Mouse (Mus musculus) kidney, postnatal 0 days (tissue): ENCODE measurements around the gene Umad1. TPM values are rescaled to one million over a fixed set of nuclear protein-coding genes. Genes with fewer than 3 reads are reported as not detected.

Experiments
- ATAC-seq: fragments of 200-750 bp; cut with Nextera tagmentation; replicated peaks from 2 replicates; pipeline ENCODE4 v1.8.0; 2017; ENCODE audit warnings: low read depth, moderate number of reproducible peaks, moderate TSS enrichment, moderate library complexity; ENCODE audit not compliant: low FRiP score
- DNase-seq: peaks from one replicate; pipeline ENCODE4 v3.0.0-alpha.2; 2016; ENCODE audit warnings: low spot score
- H3K27ac ChIP-seq: fragments of 300-500 bp; sonication (generic); 2 replicates; pipeline ENCODE4 v1.5.1; 2014; ENCODE audit warnings: mild to moderate bottlenecking
- H3K27me3 ChIP-seq: fragments of 300-500 bp; sonication (generic); 2 replicates; pipeline ENCODE4 v1.6.1; 2014; ENCODE audit warnings: low read length, mixed read lengths; ENCODE audit not compliant: insufficient read depth
- H3K36me3 ChIP-seq: fragments of 300-500 bp; sonication (generic); 2 replicates; pipeline ENCODE4 v1.6.1; 2014; ENCODE audit warnings: low read length, mixed read lengths; ENCODE audit not compliant: insufficient read depth
- H3K4me1 ChIP-seq: fragments of 300-500 bp; sonication (generic); replicated peaks from 2 replicates; pipeline ENCODE4 v1.6.1; 2014; ENCODE audit warnings: antibody characterized with exemption, low read length, mixed read lengths; ENCODE audit not compliant: insufficient read depth
- H3K4me2 ChIP-seq: fragments of 300-500 bp; sonication (generic); 2 replicates; pipeline ENCODE4 v1.6.1; 2014; ENCODE audit warnings: mild to moderate bottlenecking, low read length, moderate library complexity, mixed read lengths
- H3K4me3 ChIP-seq: fragments of 300-500 bp; sonication (generic); replicated peaks from 2 replicates; pipeline ENCODE4 v1.5.1; 2014; ENCODE audit warnings: low read depth, low read length
- H3K9ac ChIP-seq: fragments of 300-500 bp; sonication (generic); 2 replicates; pipeline ENCODE4 v1.6.1; 2014; ENCODE audit warnings: low read depth, low read length
- H3K9me3 ChIP-seq: fragments of 300-500 bp; sonication (generic); replicated peaks from 2 replicates; pipeline ENCODE4 v1.6.1; 2016; ENCODE audit warnings: low read length, inconsistent platforms, mixed read lengths
- CTCF ChIP-seq: IDR thresholded peaks from 2 replicates; pipeline ENCODE4 v1.5.1; 2016; ENCODE audit warnings: antibody characterized with exemption, low read depth, mild to moderate bottlenecking, moderate library complexity
- WGBS: fragments of 180-500 bp; shearing (Covaris S2); extraction: QIAGEN DNeasy Blood & Tissue Kit; methylation state at CpG from one replicate; pipeline ENCODE4 v1.1.7; 2014; 5-methylcytosine and 5-hydroxymethylcytosine counted together
- polyA plus RNA-seq: library from polyadenylated mRNA; unstranded; fragments of >200 nt; fragmentation: Nextera tagmentation; extraction: Ambion mirVana; gene quantifications from 2 replicates; pipeline ENCODE4 v1.2.1, GENCODE M21; 2015

Umad1 gene
- polyA plus RNA-seq, 1 experiment from 2014 or later = 28.4 TPM

DNA sequence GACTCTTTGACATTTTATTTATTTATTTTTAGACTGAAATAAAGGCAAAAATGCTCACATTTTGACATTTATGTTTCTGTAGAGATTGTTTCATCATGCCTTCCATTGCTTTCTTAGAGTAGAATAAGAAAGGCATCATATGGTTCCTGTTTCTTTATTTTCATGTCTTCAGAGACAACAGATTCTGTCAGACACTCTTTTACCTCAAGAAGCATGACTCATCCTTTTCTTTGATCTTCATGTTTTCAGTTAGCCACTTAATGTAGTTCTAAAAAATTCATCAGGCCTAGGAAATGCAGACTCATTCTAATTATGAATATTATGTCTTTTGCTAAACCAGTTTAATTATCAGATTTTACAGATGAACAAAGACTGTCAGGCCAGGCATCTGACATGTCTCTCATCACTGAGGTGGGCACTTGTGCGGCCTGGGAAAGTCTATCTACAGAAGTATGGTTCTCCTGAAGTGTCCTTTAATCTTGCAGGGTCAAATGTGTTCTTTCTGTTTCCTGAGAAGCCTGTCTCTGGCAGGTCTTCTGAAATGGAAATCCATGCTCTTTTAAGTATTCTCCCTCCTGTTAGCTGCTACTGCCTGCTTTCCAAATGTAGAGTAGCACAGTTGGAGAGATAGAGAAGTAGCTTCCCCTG lies 231.0 kb downstream of the Umad1 start:
- Histone ChIP-seq H3K9ac (no peak overlapping the region), H3K27ac (no peak overlapping the region), H3K4me3 (no peak overlapping the region), H3K4me1 (no peaks in the 10 kb centered on the region), H3K4me2 (no peak overlapping the region), H3K36me3 (no peaks in the 10 kb centered on the region), H3K27me3 (no peaks in the 10 kb centered on the region), H3K9me3 (no peaks in the 10 kb centered on the region)
- DNase-seq = no peak
- TF ChIP-seq CTCF = no peak
- 83% methylated on average over 1 of the region's 1 CpGs for WGBS
- ATAC-seq = no peak

DNA sequence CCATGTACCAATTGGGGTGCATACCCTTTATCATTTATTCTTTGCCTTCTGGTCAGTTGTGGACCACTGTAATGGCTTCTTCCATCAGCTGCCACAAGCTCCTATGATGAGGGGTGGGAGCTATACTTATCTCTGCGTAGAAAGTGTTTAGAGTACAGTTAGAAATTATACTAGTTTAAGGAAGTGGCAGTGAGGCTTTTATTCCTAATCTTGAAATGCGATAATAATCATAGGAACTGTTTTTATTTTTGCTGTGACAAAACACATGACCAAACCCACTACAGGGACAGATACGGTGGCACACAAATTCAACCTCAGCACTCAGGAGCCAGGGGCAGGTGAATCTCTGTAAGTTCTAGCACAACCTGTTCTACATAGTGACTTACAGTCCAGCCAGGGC lies 233.2 kb downstream of the Umad1 start:
- Histone ChIP-seq H3K4me2 (no peak overlapping the region), H3K27me3 (no peaks in the 10 kb centered on the region), H3K27ac (no peak overlapping the region), H3K9ac (no peak overlapping the region), H3K4me3 (no peak overlapping the region), H3K9me3 (no peaks in the 10 kb centered on the region), H3K36me3 (no peaks in the 10 kb centered on the region), H3K4me1 (no peaks in the 10 kb centered on the region)
- WGBS = 84% methylated on average over 3 of the region's 3 CpGs
- no peak for DNase-seq
- no peak for ATAC-seq
- TF ChIP-seq CTCF = no peak

- no peak overlapping the region for H3K4me3 ChIP-seq
- DNase-seq (no peak), ATAC-seq (no peak)
- no peak for TF ChIP-seq CTCF
- H3K9ac ChIP-seq = no peak overlapping the region
- WGBS = 84% methylated on average over 5 of the region's 5 CpGs
- H3K4me1 ChIP-seq = no peaks in the 10 kb centered on the region
- no peaks in the 10 kb centered on the region for H3K36me3 ChIP-seq
- no peaks in the 10 kb centered on the region for H3K27me3 ChIP-seq
- no peaks in the 10 kb centered on the region for H3K9me3 ChIP-seq
- H3K27ac ChIP-seq = no peak overlapping the region
- H3K4me2 ChIP-seq = no peak overlapping the region
Observed at GRCm38 (mm10) chr6:8495109-8495826, 236.2 kb downstream of the Umad1 start.

DNA sequence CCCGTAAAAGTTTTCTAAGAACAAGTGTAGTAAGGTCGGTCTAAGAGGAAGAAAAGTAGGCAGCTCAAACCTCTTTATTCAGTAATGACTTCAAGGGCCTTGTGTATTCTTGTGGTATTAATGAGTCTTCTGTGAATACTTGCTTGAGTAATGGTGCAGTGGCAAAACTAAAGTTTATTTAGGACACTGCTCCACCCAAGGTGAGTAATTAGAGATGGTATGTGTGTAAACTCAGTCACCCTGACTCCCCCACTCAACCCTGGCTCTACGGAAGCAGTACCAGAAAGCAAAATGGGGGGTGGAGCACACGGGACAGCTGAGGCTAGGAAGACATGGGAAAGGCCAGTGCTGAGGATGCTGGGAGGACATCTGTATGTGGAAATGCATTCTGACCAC lies 236.7 kb downstream of the Umad1 start:
- H3K9ac ChIP-seq = no peak overlapping the region
- no peak overlapping the region for H3K4me3 ChIP-seq
- DNase-seq = peak; percentile 44
- H3K9me3 ChIP-seq = no peaks in the 10 kb centered on the region
- no peaks in the 10 kb centered on the region for H3K27me3 ChIP-seq
- no peak overlapping the region for H3K4me2 ChIP-seq
- 54% methylated on average over 4 of the region's 4 CpGs for WGBS
- no peaks in the 10 kb centered on the region for H3K36me3 ChIP-seq
- ATAC-seq = 0 out of 2 replicates have a peak, but pooled peaks have one; percentile 21
- no peak overlapping the region for H3K27ac ChIP-seq
- no peaks in the 10 kb centered on the region for H3K4me1 ChIP-seq
- no peak for TF ChIP-seq CTCF

- no peak overlapping the region for H3K4me3 ChIP-seq
- 42% methylated on average over 6 of the region's 6 CpGs for WGBS
- H3K27me3 ChIP-seq = no peaks in the 10 kb centered on the region
- no peak overlapping the region for H3K9ac ChIP-seq
- TF ChIP-seq CTCF = no peak
- ATAC-seq = peak; percentile 63; the same call in 1 of the 2 replicates
- H3K27ac ChIP-seq = no peak overlapping the region
- no peaks in the 10 kb centered on the region for H3K4me1 ChIP-seq
- DNase-seq = peak; percentile 35
- no peaks in the 10 kb centered on the region for H3K9me3 ChIP-seq
- H3K4me2 ChIP-seq = no peak overlapping the region
- H3K36me3 ChIP-seq = no peaks in the 10 kb centered on the region
Observed at GRCm38 (mm10) chr6:8497234-8497867, 238.3 kb downstream of the Umad1 start.

- H3K4me2 ChIP-seq = no peak overlapping the region
- no peaks in the 10 kb centered on the region for H3K36me3 ChIP-seq
- no peaks in the 10 kb centered on the region for H3K4me1 ChIP-seq
- peak; percentile 42 for DNase-seq
- H3K9me3 ChIP-seq = no peaks in the 10 kb centered on the region
- H3K27ac ChIP-seq = no peak overlapping the region
- 0 out of 2 replicates have a peak, but pooled peaks have one; percentile 13 for ATAC-seq
- no peak overlapping the region for H3K4me3 ChIP-seq
- no peak for TF ChIP-seq CTCF
- no peaks in the 10 kb centered on the region for H3K27me3 ChIP-seq
- H3K9ac ChIP-seq = no peak overlapping the region
- 26% methylated on average over 6 of the region's 6 CpGs for WGBS
Observed at GRCm38 (mm10) chr6:8497868-8498257, 238.8 kb downstream of the Umad1 start.
